33 mouse cellular contexts compared by ENCODE assay signal in the genomic region with DNA sequence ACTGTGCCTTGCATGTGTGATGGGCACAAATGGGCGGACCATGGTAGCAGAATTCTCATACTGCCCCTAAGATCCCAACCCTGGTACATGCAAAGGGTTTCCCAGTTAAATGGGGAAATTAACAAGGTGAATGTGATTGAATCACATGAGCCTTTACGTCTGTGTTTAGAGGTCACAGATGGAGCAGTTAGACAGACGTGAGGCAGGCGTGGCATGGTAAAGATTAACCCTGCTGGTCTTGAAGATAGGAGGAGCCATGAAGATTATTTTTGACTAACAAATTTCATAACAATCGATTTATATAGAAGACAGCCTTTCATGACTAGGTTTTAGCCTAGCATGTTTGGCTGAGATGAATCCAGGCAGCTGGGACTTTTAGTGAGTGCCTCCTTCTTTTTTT. TPM values are rescaled to one million over a fixed set of nuclear protein-coding genes. Genes with fewer than 3 reads are reported as not detected.
DNase-seq lines count a peak whose midpoint lies in the region; ATAC-seq and TF ChIP-seq lines count a peak whose summit lies in the region.
"Had no signal": no experiment of that assay in that cellular context is flagged by ENCODE, and none has a peak within 500 bp of the region (broad histone marks: within the 10 kb centered on the region; RNA-seq: fewer than 3 reads in every experiment).

No protein-coding gene starts in this region.

- H3K9ac ChIP-seq in stomach, postnatal 0 days (ENCODE audit: low read length) = no peak overlapping the region
- H3K9ac ChIP-seq: forebrain, embryonic 13.5 days; heart, embryonic 13.5 days; hindbrain, embryonic 14.5 days had no signal

- TF ChIP-seq POLR2A in kidney, adult 2 months (IDR thresholded peaks at IDR 0.05; ENCODE audit: low read depth, low read length) = no peak

- peak overlapping the region; percentile 63; the same call in 1 of the 2 replicates for H3K27ac ChIP-seq in kidney, adult 2 months (ENCODE audit: insufficient read depth, low read depth, low read length)
- no peak overlapping the region for H3K27ac ChIP-seq in stomach, postnatal 0 days (replicated peaks)
- H3K27ac ChIP-seq: forebrain, embryonic 10.5 days; forebrain, embryonic 13.5 days; heart, adult 2 months; heart, embryonic 10.5 days; heart, embryonic 13.5 days; hindbrain, embryonic 14.5 days had no signal

- no peak for TF ChIP-seq EP300 in stomach, postnatal 0 days (optimal IDR thresholded peaks at IDR 0.05)

- H3K27me3 ChIP-seq in kidney, adult 2 months (replicated peaks; ENCODE audit: control insufficient read depth, insufficient read depth, low read length) = no peaks in the 10 kb centered on the region
- no peaks in the 10 kb centered on the region; the same call in 1 of the 2 replicates for H3K27me3 ChIP-seq in stomach, postnatal 0 days (ENCODE audit: control insufficient read depth, insufficient read depth, low read length)
- H3K27me3 ChIP-seq: CH12.LX; forebrain, embryonic 13.5 days; Patski had no signal

- 0 out of 2 replicates have a peak, but pooled peaks have one; percentile 23 for ATAC-seq in megakaryocyte progenitor cell, adult 5-6 weeks (replicated peaks; ENCODE audit: poor library complexity)
- no peak for ATAC-seq in stomach, postnatal 0 days (ENCODE audit: low FRiP score, low TSS enrichment)
- ATAC-seq: forebrain, embryonic 13.5 days; forebrain, embryonic 16.5 days; Patski had no signal

- WGBS in kidney, adult 2 months = 54% methylated on average over 5 of the region's 5 CpGs
- 52% methylated on average over 5 of the region's 5 CpGs for WGBS in stomach, postnatal 0 days

- H3K4me3 ChIP-seq in kidney, adult 2 months (ENCODE audit: insufficient read depth, low read depth, low read length) = no peak overlapping the region; the same call in 1 of the 2 replicates
- H3K4me3 ChIP-seq in stomach, postnatal 0 days (ENCODE audit: low read depth, low read length) = no peak overlapping the region
- H3K4me3 ChIP-seq: forebrain, embryonic 10.5 days; forebrain, embryonic 13.5 days; heart, adult 2 months; heart, embryonic 10.5 days; heart, embryonic 13.5 days had no signal

- peaks cover 13% of the 10 kb centered on the region for H3K4me1 ChIP-seq in kidney, adult 2 months (ENCODE audit: control insufficient read depth, insufficient read depth, low read length)
- H3K4me1 ChIP-seq in stomach, postnatal 0 days (replicated peaks; ENCODE audit: control insufficient read depth, insufficient read depth) = no peaks in the 10 kb centered on the region
- H3K4me1 ChIP-seq: forebrain, embryonic 10.5 days; forebrain, embryonic 13.5 days; heart, embryonic 10.5 days; heart, embryonic 13.5 days had no signal

- no peaks in the 10 kb centered on the region for H3K9me3 ChIP-seq in stomach, postnatal 0 days (ENCODE audit: control insufficient read depth, low read length)
- H3K9me3 ChIP-seq: forebrain, embryonic 10.5 days; forebrain, embryonic 13.5 days; G1E; heart, embryonic 10.5 days; heart, embryonic 13.5 days had no signal

- DNase-seq in kidney, adult 2 months = peak; percentile 70
- DNase-seq in kidney, adult 11 months = no peak
- DNase-seq in kidney, postnatal 25 days = peak; percentile 28 to 53
- no peak for DNase-seq in kidney, postnatal 4 days
- DNase-seq in stomach, postnatal 0 days (ENCODE audit: low spot score) = no peak
- DNase-seq: adrenal gland, postnatal 10 days; adrenal gland, postnatal 36 days; B cell, adult 2 months; cerebellum, adult 18-20 months; cerebellum, adult 9-10 months; cerebellum, postnatal 14 days; gastrocnemius, postnatal 10 days; gastrocnemius, postnatal 36 days; heart, adult 2 months; heart, postnatal 14 days; heart, postnatal 4 days had no signal

- H3K36me3 ChIP-seq in kidney, adult 2 months (ENCODE audit: control insufficient read depth, insufficient read depth, low read length) = peaks cover 14% of the 10 kb centered on the region
- no peaks in the 10 kb centered on the region for H3K36me3 ChIP-seq in stomach, postnatal 0 days (ENCODE audit: control insufficient read depth, insufficient read depth, low read length)
- H3K36me3 ChIP-seq: forebrain, embryonic 10.5 days; G1E; heart, embryonic 10.5 days; heart, embryonic 13.5 days had no signal

- H3K4me2 ChIP-seq in stomach, postnatal 0 days (replicated peaks; ENCODE audit: low read depth) = no peak overlapping the region
- H3K4me2 ChIP-seq: forebrain, embryonic 13.5 days; heart, embryonic 13.5 days; hindbrain, embryonic 14.5 days had no signal

- TF ChIP-seq CTCF in kidney, adult 2 months (conservative IDR thresholded peaks at IDR 0.05; ENCODE audit: insufficient read depth, insufficient read length, low read depth, low read length) = no peak
- TF ChIP-seq CTCF in stomach, postnatal 0 days (IDR thresholded peaks at IDR 0.05; ENCODE audit: low read depth) = no peak

RNA-seq across cellular contexts. Expression of gene Slc17a1, which starts 5.6 kb away (rescaled TPM):
- polyA plus RNA-seq in kidney, adult 2 months (2012; rRNA removed) = 284 and 312 TPM in 2 replicates
- not detected in 2 replicates for total RNA-seq in megakaryocyte progenitor cell, adult 5-6 weeks (2015)
- total RNA-seq in megakaryocyte progenitor cell, adult 5-6 weeks (2017) = not detected in 2 replicates
- polyA plus RNA-seq in stomach, postnatal 0 days (2015; fragmentation: Nextera tagmentation; extraction: Ambion mirVana) = not detected in 2 replicates
- total RNA-seq: adrenal gland, adult 18-20 months; adrenal gland, postnatal 36 days; CH12.LX; gastrocnemius, adult 18-20 months; gastrocnemius, postnatal 10 days; gastrocnemius, postnatal 36 days; granulocyte monocyte progenitor cell, adult 5-6 weeks; heart, adult 2 months; heart, postnatal 14 days; heart, postnatal 4 days had no signal
- polyA plus RNA-seq: embryonic facial prominence, embryonic 11.5 days; embryonic facial prominence, embryonic 14.5 days; forebrain, embryonic 10.5 days; forebrain, embryonic 13.5 days; forebrain, embryonic 16.5 days; G1E; heart, adult 2 months; heart, embryonic 10.5 days; heart, embryonic 13.5 days; heart, embryonic 16.5 days; hindbrain, embryonic 11.5 days; hindbrain, embryonic 14.5 days had no signal

RNA-seq across cellular contexts. Expression of gene Slc17a3, which starts 33.9 kb away (rescaled TPM):
- polyA plus RNA-seq in kidney, adult 2 months (2012; rRNA removed) = 142 and 150 TPM in 2 replicates
- total RNA-seq in megakaryocyte progenitor cell, adult 5-6 weeks (2015) = 0.39 TPM in 1 of 2 replicates, not detected in the other
- total RNA-seq in megakaryocyte progenitor cell, adult 5-6 weeks (2017) = 0.10 TPM in 1 of 2 replicates, not detected in the other
- polyA plus RNA-seq in stomach, postnatal 0 days (2015; fragmentation: Nextera tagmentation; extraction: Ambion mirVana) = not detected in 2 replicates
- total RNA-seq: CH12.LX; gastrocnemius, postnatal 36 days; granulocyte monocyte progenitor cell, adult 5-6 weeks; heart, adult 2 months; heart, postnatal 14 days; heart, postnatal 4 days had no signal
- polyA plus RNA-seq: embryonic facial prominence, embryonic 11.5 days; forebrain, embryonic 10.5 days; forebrain, embryonic 13.5 days; forebrain, embryonic 16.5 days; G1E; heart, adult 2 months; heart, embryonic 10.5 days; heart, embryonic 13.5 days; heart, embryonic 16.5 days; hindbrain, embryonic 11.5 days; hindbrain, embryonic 14.5 days had no signal

RNA-seq across cellular contexts. Expression of gene Slc17a4, which starts 41.7 kb away (rescaled TPM):
- 2.6 and 2.8 TPM in 2 replicates for polyA plus RNA-seq in kidney, adult 2 months (2012; rRNA removed)
- total RNA-seq in megakaryocyte progenitor cell, adult 5-6 weeks (2015) = not detected in 2 replicates
- total RNA-seq in megakaryocyte progenitor cell, adult 5-6 weeks (2017) = 0.33 TPM in 1 of 2 replicates, not detected in the other
- polyA plus RNA-seq in stomach, postnatal 0 days (2015; fragmentation: Nextera tagmentation; extraction: Ambion mirVana) = 0.07 and 0.21 TPM in 2 replicates
- total RNA-seq: gastrocnemius, postnatal 10 days; gastrocnemius, postnatal 36 days; granulocyte monocyte progenitor cell, adult 5-6 weeks; heart, adult 2 months; heart, postnatal 14 days; heart, postnatal 4 days had no signal
- polyA plus RNA-seq: embryonic facial prominence, embryonic 11.5 days; forebrain, embryonic 10.5 days; forebrain, embryonic 13.5 days; forebrain, embryonic 16.5 days; G1E; heart, adult 2 months; heart, embryonic 10.5 days; heart, embryonic 13.5 days; hindbrain, embryonic 11.5 days; hindbrain, embryonic 14.5 days had no signal

Comparison
In these comparisons a context has a peak if more than half of its experiments do, and no peak if none do; other contexts are left out.
1. DNase-seq: peak in kidney, adult 2 months (single experiment) and kidney, postnatal 25 days (2 of 2); none in kidney, adult 11 months (single experiment), kidney, postnatal 4 days (0 of 2) and stomach, postnatal 0 days (single experiment).
2. RNA of gene Slc17a1, which starts 5.6 kb away (polyA plus RNA-seq): 284 to 312 TPM in kidney, adult 2 months; not detected in stomach, postnatal 0 days; every median in the first group is over 100 times any median in the second.
3. RNA of gene Slc17a3, which starts 33.9 kb away (polyA plus RNA-seq): 142 to 150 TPM in kidney, adult 2 months; not detected in stomach, postnatal 0 days; every median in the first group is over 100 times any median in the second.